Mouse (Mus musculus): Measurements from ENCODE around the gene Ksr1. TPM values are rescaled to one million over a fixed set of nuclear protein-coding genes. Genes with fewer than 3 reads are reported as not detected.

The Ksr1 gene
- total and polyA plus RNA-seq, 3 experiments = 5.1 to 7.0 (median 6.7) TPM

DNA sequence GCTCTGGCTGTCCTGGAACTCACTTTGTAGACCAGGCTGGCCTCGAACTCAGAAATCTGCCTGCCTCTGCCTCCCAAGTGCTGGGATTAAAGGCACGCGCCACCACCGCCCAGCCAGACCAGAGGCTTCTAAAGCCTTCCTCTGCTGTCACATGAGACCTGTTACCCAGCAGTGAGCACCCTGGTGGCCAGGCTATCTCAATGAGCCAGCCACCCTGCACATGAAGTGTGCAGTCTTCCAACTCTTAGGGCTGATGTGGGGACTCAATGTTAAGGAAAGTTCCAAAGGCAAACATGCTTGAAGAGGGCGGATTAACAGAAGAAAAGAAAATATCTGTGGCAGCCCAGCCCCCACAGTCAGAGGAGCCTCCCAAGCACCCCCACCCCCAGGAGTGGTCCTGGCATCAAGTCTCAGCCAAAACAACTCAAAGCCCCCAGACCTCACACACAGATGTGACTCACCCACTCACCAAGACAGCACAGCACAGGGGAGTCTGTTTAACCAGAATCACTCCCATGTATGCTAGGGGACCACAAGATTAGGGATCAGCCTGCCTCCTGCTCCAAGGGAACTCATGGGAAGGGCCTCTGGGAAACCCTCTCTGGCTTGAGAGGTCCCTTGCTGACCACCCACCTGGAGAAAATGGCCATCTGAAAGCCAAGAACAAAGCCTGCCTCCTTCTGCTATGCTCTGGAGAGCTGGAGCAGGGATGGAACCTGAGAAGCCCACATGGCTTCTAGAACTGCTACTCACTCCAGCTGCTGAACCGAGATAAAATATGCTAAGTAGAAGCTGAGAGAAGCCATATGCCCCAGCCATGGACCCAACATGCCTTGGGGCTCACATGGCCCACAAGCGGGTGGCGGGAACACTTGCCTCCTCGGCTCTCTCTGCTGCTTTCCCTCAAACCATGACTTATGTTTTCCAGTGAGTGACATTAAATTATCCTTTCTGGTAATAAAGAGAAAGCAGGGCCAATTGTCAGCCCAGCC is 91.8 kb downstream of the Ksr1 start:
- no peak overlapping the region for H3K9ac ChIP-seq (ENCODE audit: low read depth, low read length)
- TF ChIP-seq EP300 (IDR thresholded peaks at IDR 0.05; ENCODE audit: insufficient read depth, low read depth, low read length) (0 out of 2 replicates have a peak, but pooled peaks have one; percentile 15), CTCF (IDR thresholded peaks at IDR 0.05) (no peak)
- DNase-seq = no peak

DNA sequence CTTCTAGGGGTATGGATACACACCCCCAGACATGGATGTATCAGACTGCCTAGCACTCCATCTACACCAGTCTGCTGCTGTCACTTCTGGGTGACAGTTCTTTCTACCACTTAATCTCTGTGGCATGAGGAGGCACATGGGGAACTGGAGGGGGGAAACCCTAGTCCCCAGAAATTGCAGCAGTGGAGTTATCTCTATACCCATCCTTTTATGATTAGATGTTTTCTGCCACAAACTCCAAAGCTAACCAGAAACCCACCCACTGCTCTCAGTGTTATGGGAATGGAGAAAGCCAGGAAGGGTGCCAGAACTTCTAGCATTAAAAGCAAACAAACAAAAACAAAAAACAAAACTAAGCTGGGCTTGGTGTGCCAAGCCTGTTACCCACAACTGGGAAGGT is 92.8 kb downstream of the Ksr1 start:
- no peak for DNase-seq
- H3K79me2 ChIP-seq (replicated peaks; ENCODE audit: control insufficient read depth, insufficient read depth, low read length) = no peaks in the 10 kb centered on the region
- intact Hi-C loops (cut with DNase I) = no loop called here
- no peak overlapping the region for H3K9ac ChIP-seq (ENCODE audit: low read depth, low read length)
- no peak overlapping the region for H3K4me3 ChIP-seq
- no peak overlapping the region for H3K27ac ChIP-seq
- H3K36me3 ChIP-seq (ENCODE audit: control insufficient read depth, insufficient read depth, low read length) = peaks cover 2% of the 10 kb centered on the region; the same call in 1 of the 2 replicates
- no peaks in the 10 kb centered on the region for H3K27me3 ChIP-seq (ENCODE audit: control insufficient read depth, insufficient read depth, low read length)
- peaks cover 21% of the 10 kb centered on the region for H3K4me1 ChIP-seq (ENCODE audit: control insufficient read depth, insufficient read depth, low read length)
- no peak for TF ChIP-seq EP300 (IDR thresholded peaks at IDR 0.05; ENCODE audit: insufficient read depth, low read depth, low read length)
- TF ChIP-seq POLR2A (IDR thresholded peaks at IDR 0.05; ENCODE audit: insufficient read depth, low read depth, low read length) = no peak

More for the DNA sequence above, 91.8 kb downstream of the Ksr1 start:
- Histone ChIP-seq H3K36me3 (ENCODE audit: control insufficient read depth, insufficient read depth, low read length) (peaks cover 2% of the 10 kb centered on the region; the same call in 1 of the 2 replicates), H3K4me1 (ENCODE audit: control insufficient read depth, insufficient read depth, low read length) (peaks cover 21% of the 10 kb centered on the region), H3K27ac (peak overlapping the region; percentile 71), H3K4me3 (no peak overlapping the region), H3K27me3 (ENCODE audit: control insufficient read depth, insufficient read depth, low read length) (no peaks in the 10 kb centered on the region), H3K79me2 (replicated peaks; ENCODE audit: control insufficient read depth, insufficient read depth, low read length) (no peaks in the 10 kb centered on the region)
- intact Hi-C loops (cut with DNase I) = no loop called here
- WGBS = 82% methylated on average over 9 of the region's 9 CpGs

DNA sequence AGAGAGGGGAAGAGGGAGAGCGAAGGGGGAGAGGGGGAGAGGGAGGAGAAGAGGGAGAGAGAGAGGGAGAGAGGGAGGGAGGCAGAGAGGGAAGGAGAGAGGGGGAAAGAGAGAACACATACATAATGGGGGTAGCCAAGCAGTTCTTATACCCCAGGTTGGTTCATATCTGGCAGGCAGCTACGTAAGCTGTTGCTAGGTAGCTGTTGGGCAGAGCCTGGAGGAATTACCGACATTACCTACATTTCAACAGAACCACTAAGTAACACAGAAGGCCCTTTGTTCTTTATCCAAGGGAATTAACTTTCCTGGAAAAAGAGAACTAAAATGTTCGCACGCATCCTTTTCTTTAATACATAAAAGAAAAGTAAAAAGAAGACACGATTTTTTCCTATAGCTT is 93.4 kb downstream of the Ksr1 start:
- Histone ChIP-seq H3K4me1 (ENCODE audit: control insufficient read depth, insufficient read depth, low read length) (peaks cover 19% of the 10 kb centered on the region), H3K27ac (no peak overlapping the region), H3K79me2 (replicated peaks; ENCODE audit: control insufficient read depth, insufficient read depth, low read length) (no peaks in the 10 kb centered on the region), H3K4me3 (no peak overlapping the region), H3K36me3 (ENCODE audit: control insufficient read depth, insufficient read depth, low read length) (peaks cover 2% of the 10 kb centered on the region; the same call in 1 of the 2 replicates), H3K27me3 (ENCODE audit: control insufficient read depth, insufficient read depth, low read length) (no peaks in the 10 kb centered on the region), H3K9ac (ENCODE audit: low read depth, low read length) (no peak overlapping the region)
- intact Hi-C loops (cut with DNase I) = no loop called here
- 88% methylated on average over 6 of the region's 6 CpGs for WGBS
- no peak for DNase-seq
- TF ChIP-seq POLR2A (IDR thresholded peaks at IDR 0.05; ENCODE audit: insufficient read depth, low read depth, low read length) (no peak), EP300 (IDR thresholded peaks at IDR 0.05; ENCODE audit: insufficient read depth, low read depth, low read length) (no peak), CTCF (IDR thresholded peaks at IDR 0.05) (no peak)

DNA sequence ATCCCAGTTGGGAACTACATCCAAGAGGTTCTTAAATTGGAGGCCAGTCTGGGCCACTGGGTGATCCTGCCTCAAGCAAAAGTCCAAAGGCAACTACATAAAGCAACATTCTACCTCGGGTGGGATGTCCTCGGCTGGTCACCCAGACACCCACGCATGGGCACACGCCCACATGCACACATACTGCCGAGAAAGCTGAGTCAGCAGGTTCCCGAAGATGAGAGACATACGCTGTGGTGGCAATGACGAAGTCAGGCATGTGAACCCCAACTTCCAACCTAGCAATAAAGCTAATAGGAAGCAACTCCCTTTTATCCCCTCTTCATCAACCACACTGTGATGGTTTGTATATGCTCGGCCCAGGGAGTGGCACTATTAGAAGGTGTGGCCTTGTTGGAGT is 94.7 kb downstream of the Ksr1 start:
- Histone ChIP-seq H3K9ac (ENCODE audit: low read depth, low read length) (no peak overlapping the region), H3K4me3 (no peak overlapping the region), H3K79me2 (replicated peaks; ENCODE audit: control insufficient read depth, insufficient read depth, low read length) (no peaks in the 10 kb centered on the region), H3K36me3 (ENCODE audit: control insufficient read depth, insufficient read depth, low read length) (peaks cover 2% of the 10 kb centered on the region; the same call in 1 of the 2 replicates), H3K4me1 (ENCODE audit: control insufficient read depth, insufficient read depth, low read length) (peaks cover 21% of the 10 kb centered on the region), H3K27me3 (ENCODE audit: control insufficient read depth, insufficient read depth, low read length) (no peaks in the 10 kb centered on the region), H3K27ac (no peak overlapping the region; the same call in 1 of the 2 replicates)
- TF ChIP-seq EP300 (IDR thresholded peaks at IDR 0.05; ENCODE audit: insufficient read depth, low read depth, low read length) = no peak
- TF ChIP-seq CTCF (IDR thresholded peaks at IDR 0.05) = no peak
- no peak for TF ChIP-seq POLR2A (IDR thresholded peaks at IDR 0.05; ENCODE audit: insufficient read depth, low read depth, low read length)
- 76% methylated on average over 9 of the region's 9 CpGs for WGBS
- intact Hi-C loops (cut with DNase I) = no loop called here
- DNase-seq = no peak

DNA sequence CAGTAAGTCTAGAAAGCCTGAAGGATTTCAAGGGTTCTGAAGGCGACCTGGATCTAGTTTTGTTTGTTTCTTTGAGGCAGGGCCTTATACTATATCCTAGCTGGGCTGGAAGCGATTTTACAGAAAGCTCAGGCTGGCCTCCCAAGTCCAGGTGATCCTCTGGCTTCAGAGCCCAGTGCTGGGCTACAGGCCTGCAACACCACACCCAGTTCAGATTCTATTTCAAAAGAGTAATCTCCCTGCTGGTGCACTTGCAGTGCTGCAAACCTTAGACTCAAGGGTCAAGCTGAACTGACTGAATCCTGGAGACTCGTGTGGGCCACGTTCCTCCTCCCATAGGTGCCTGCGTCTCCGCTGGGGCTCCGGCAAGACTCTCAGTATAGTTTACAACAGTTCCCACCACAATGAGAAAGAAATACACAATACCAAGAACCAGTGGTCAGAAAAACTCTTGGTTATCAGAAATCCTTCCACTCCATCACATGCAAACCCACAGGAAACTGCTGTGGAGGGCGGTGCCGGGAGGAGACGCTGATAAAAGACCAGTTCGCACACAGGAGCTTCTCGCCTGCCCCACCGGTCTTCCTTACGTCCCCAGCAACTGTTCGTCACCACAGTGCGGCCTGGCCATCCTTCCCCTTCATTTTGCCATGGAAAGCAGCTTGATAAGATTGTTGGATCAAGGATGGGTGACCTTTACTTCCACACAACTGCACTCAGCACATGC is 95.3 kb downstream of the Ksr1 start:
- DNase-seq = no peak
- WGBS = 61% methylated on average over 16 of the region's 16 CpGs
- H3K4me3 ChIP-seq = no peak overlapping the region
- H3K4me1 ChIP-seq (ENCODE audit: control insufficient read depth, insufficient read depth, low read length) = peaks cover 18% of the 10 kb centered on the region
- H3K9ac ChIP-seq (ENCODE audit: low read depth, low read length) = no peak overlapping the region
- H3K27ac ChIP-seq = no peak overlapping the region; the same call in 1 of the 2 replicates
- intact Hi-C loops (cut with DNase I) = no loop called here
- H3K27me3 ChIP-seq (ENCODE audit: control insufficient read depth, insufficient read depth, low read length) = no peaks in the 10 kb centered on the region
- H3K79me2 ChIP-seq (replicated peaks; ENCODE audit: control insufficient read depth, insufficient read depth, low read length) = no peaks in the 10 kb centered on the region
- TF ChIP-seq CTCF (IDR thresholded peaks at IDR 0.05) = no peak
- no peak for TF ChIP-seq POLR2A (IDR thresholded peaks at IDR 0.05; ENCODE audit: insufficient read depth, low read depth, low read length)
- no peak for TF ChIP-seq EP300 (IDR thresholded peaks at IDR 0.05; ENCODE audit: insufficient read depth, low read depth, low read length)
- H3K36me3 ChIP-seq (ENCODE audit: control insufficient read depth, insufficient read depth, low read length) = no peaks in the 10 kb centered on the region

Data from heart, adult 2 months (tissue).